Mouse (Mus musculus) MEL (cell line): ENCODE data around the gene Myo1e. TPM values are rescaled to one million over a fixed set of nuclear protein-coding genes. Genes with fewer than 3 reads are reported as not detected.

Source experiments
- DNase-seq: peaks from one replicate; pipeline ENCODE4 v3.0.0; 2011; ENCODE audit warnings: low read depth, low spot score
- H3K27ac ChIP-seq: 2 replicates; pipeline ENCODE4 v1.5.1; 2012; ENCODE audit warnings: low read depth, mild to moderate bottlenecking, control low read depth, low read length, moderate library complexity; ENCODE audit not compliant: control insufficient read depth
- H3K27me3 ChIP-seq, 2 experiments: fragments of 150-350 bp in 1 of 2; sonication (generic) in 1 of 2; 2 replicates each; pipeline ENCODE4 v1.6.1; 2012; ENCODE audit warnings: low read length in 2 of 2, mild to moderate bottlenecking in 2 of 2, improper control_type of control experiment in 1 of 2, moderate library complexity in 1 of 2; ENCODE audit not compliant: insufficient read depth in 2 of 2, control insufficient read depth in 1 of 2
- H3K36me3 ChIP-seq, 2 experiments: 2 replicates each; pipeline ENCODE4 v1.6.1; 2012 to 2014; ENCODE audit warnings: low read length in 2 of 2, improper control_type of control experiment in 1 of 2, inconsistent platforms in 1 of 2, mild to moderate bottlenecking in 1 of 2; ENCODE audit not compliant: insufficient read depth in 2 of 2, control insufficient read depth in 1 of 2
- H3K4me1 ChIP-seq, 2 experiments: fragments of 150-350 bp in 1 of 2; sonication (generic) in 1 of 2; 2 replicates each; pipeline ENCODE4 v1.6.1; 2012; ENCODE audit warnings: low read length in 2 of 2, improper control_type of control experiment in 1 of 2, mild to moderate bottlenecking in 1 of 2; ENCODE audit not compliant: insufficient read depth in 2 of 2, control insufficient read depth in 1 of 2
- H3K4me3 ChIP-seq, 2 experiments: fragments of 150-350 bp in 1 of 2; sonication (generic) in 1 of 2; 2 replicates each; pipeline ENCODE4 v1.5.1; 2012; ENCODE audit warnings: low read depth in 2 of 2, low read length in 2 of 2, mild to moderate bottlenecking in 2 of 2, moderate library complexity in 2 of 2, control low read depth in 1 of 2, improper control_type of control experiment in 1 of 2; ENCODE audit not compliant: control insufficient read depth in 1 of 2, insufficient read depth in 1 of 2
- H3K79me2 ChIP-seq: 2 replicates; pipeline ENCODE4 v1.6.1; 2012; ENCODE audit warnings: mild to moderate bottlenecking, low read length, moderate library complexity; ENCODE audit not compliant: control insufficient read depth, poor library complexity, insufficient read depth
- H3K9ac ChIP-seq: 2 replicates; pipeline ENCODE4 v1.6.1; 2012; ENCODE audit warnings: low read depth, mild to moderate bottlenecking, control low read depth, low read length, moderate library complexity; ENCODE audit not compliant: control insufficient read depth, poor library complexity, severe bottlenecking
- H3K9me3 ChIP-seq: fragments of 150-350 bp; sonication (generic); replicated peaks from 2 replicates; pipeline ENCODE4 v1.6.1; 2012; ENCODE audit warnings: mild to moderate bottlenecking, low read length, improper control_type of control experiment, moderate library complexity; ENCODE audit not compliant: insufficient read depth
- BHLHE40 ChIP-seq: IDR thresholded peaks from 2 replicates; pipeline ENCODE4 v1.6.1; 2012; ENCODE audit warnings: low read depth, mild to moderate bottlenecking, inconsistent platforms, low read length, improper control_type of control experiment, borderline replicate concordance
- CHD2 ChIP-seq: IDR thresholded peaks from 2 replicates; pipeline ENCODE4 v1.6.1; 2011; ENCODE audit warnings: low read length, improper control_type of control experiment
- CTCF ChIP-seq, 3 experiments: IDR thresholded peaks in 2 of 3; conservative IDR thresholded peaks in 1 of 3; 2 replicates each; pipeline ENCODE4 v1.5.1; 2011 to 2012; ENCODE audit warnings: low read length in 3 of 3, low read depth in 2 of 3, mild to moderate bottlenecking in 2 of 3, improper control_type of control experiment in 1 of 3, inconsistent platforms in 1 of 3, mixed read lengths in 1 of 3, moderate library complexity in 1 of 3; ENCODE audit not compliant: control insufficient read depth in 1 of 3, insufficient read depth in 1 of 3, poor library complexity in 1 of 3, severe bottlenecking in 1 of 3
- ETS1 ChIP-seq: IDR thresholded peaks from 2 replicates; pipeline ENCODE4 v1.6.1; 2012; ENCODE audit warnings: low read depth, mild to moderate bottlenecking, inconsistent platforms, low read length, improper control_type of control experiment, moderate library complexity
- GABPA ChIP-seq: IDR thresholded peaks from 2 replicates; pipeline ENCODE4 v1.6.1; 2012; ENCODE audit warnings: low read depth, mild to moderate bottlenecking, inconsistent platforms, low read length, improper control_type of control experiment, moderate library complexity
- HCFC1 ChIP-seq: IDR thresholded peaks from 2 replicates; pipeline ENCODE4 v1.6.1; 2012; ENCODE audit warnings: low read depth, mild to moderate bottlenecking, inconsistent platforms, low read length, improper control_type of control experiment, moderate library complexity
- MAZ ChIP-seq: IDR thresholded peaks from 2 replicates; pipeline ENCODE4 v1.6.1; 2012; ENCODE audit warnings: low read depth, mild to moderate bottlenecking, inconsistent platforms, low read length, improper control_type of control experiment
- MXI1 ChIP-seq: IDR thresholded peaks from 2 replicates; pipeline ENCODE4 v1.6.1; 2011; ENCODE audit warnings: mild to moderate bottlenecking, low read depth, low read length, improper control_type of control experiment
- MYB ChIP-seq: IDR thresholded peaks from 2 replicates; pipeline ENCODE4 v1.6.1; 2011; ENCODE audit warnings: mild to moderate bottlenecking, low read depth, low read length, improper control_type of control experiment
- MYC ChIP-seq: IDR thresholded peaks from 2 replicates; pipeline ENCODE4 v1.6.1; 2011; ENCODE audit warnings: low read depth, mild to moderate bottlenecking, low read length, improper control_type of control experiment, moderate library complexity
- NRF1 ChIP-seq: IDR thresholded peaks from 2 replicates; pipeline ENCODE4 v1.6.1; 2014; ENCODE audit warnings: low read depth, mild to moderate bottlenecking, inconsistent platforms, low read length, improper control_type of control experiment, moderate library complexity; ENCODE audit not compliant: poor library complexity, insufficient read depth, severe bottlenecking
- POLR2A ChIP-seq, 2 experiments: IDR thresholded peaks; 2 replicates each; pipeline ENCODE4 v1.6.1; 2011 to 2012; ENCODE audit warnings: low read length in 2 of 2, mild to moderate bottlenecking in 2 of 2, control low read depth in 1 of 2, improper control_type of control experiment in 1 of 2, low read depth in 1 of 2, moderate library complexity in 1 of 2; ENCODE audit not compliant: control insufficient read depth in 1 of 2, insufficient read depth in 1 of 2, poor library complexity in 1 of 2
- POLR2AphosphoS5 ChIP-seq: IDR thresholded peaks from 2 replicates; pipeline ENCODE4 v1.6.1; 2012; ENCODE audit warnings: low read depth, borderline replicate concordance, mild to moderate bottlenecking, inconsistent platforms, low read length, moderate library complexity, mixed read lengths
- RAD21 ChIP-seq: IDR thresholded peaks from 2 replicates; pipeline ENCODE4 v1.6.1; 2011; ENCODE audit warnings: mild to moderate bottlenecking, low read depth, low read length, improper control_type of control experiment
- RCOR1 ChIP-seq: IDR thresholded peaks from 2 replicates; pipeline ENCODE4 v1.6.1; 2012; ENCODE audit warnings: low read depth, mild to moderate bottlenecking, inconsistent platforms, low read length, improper control_type of control experiment
- SIN3A ChIP-seq: IDR thresholded peaks from 2 replicates; pipeline ENCODE4 v1.6.1; 2012; ENCODE audit warnings: low read length, improper control_type of control experiment, inconsistent platforms
- TAL1 ChIP-seq: IDR thresholded peaks from 2 replicates; pipeline ENCODE4 v1.6.1; 2012; ENCODE audit warnings: mild to moderate bottlenecking, inconsistent platforms, low read length, moderate library complexity, mixed read lengths
- TBP ChIP-seq: IDR thresholded peaks from 2 replicates; pipeline ENCODE4 v1.8.0; 2011; ENCODE audit warnings: low read depth, low read length, improper control_type of control experiment
- TCF12 ChIP-seq: IDR thresholded peaks from 2 replicates; pipeline ENCODE4 v1.6.1; 2014; ENCODE audit warnings: low read depth, mild to moderate bottlenecking, inconsistent platforms, low read length, improper control_type of control experiment, moderate library complexity
- polyA plus RNA-seq, 2 experiments: library from polyadenylated mRNA; stranded (reverse) in 1 of 2; unstranded in 1 of 2; fragments of >175 nt in 1 of 2; fragments of >200 nt in 1 of 2; gene quantifications; 2 replicates each; pipeline versions ENCODE4 v1.2.1 to v1.2.4; 2012; ENCODE audit warnings: low replicate concordance in 2 of 2, low read depth in 1 of 2; ENCODE audit not compliant: insufficient read length in 2 of 2, insufficient read depth in 1 of 2, missing spikeins in 1 of 2
- total RNA-seq: library from RNA; depleted of rRNA; stranded (reverse); fragments of 300-350 nt; gene quantifications from 2 replicates; pipeline ENCODE4 v1.2.3, GENCODE M21; 2012

Gene Myo1e
- total and polyA plus RNA-seq, 3 experiments, result 4.9 to 7.8 TPM; not detected in 1

DNA sequence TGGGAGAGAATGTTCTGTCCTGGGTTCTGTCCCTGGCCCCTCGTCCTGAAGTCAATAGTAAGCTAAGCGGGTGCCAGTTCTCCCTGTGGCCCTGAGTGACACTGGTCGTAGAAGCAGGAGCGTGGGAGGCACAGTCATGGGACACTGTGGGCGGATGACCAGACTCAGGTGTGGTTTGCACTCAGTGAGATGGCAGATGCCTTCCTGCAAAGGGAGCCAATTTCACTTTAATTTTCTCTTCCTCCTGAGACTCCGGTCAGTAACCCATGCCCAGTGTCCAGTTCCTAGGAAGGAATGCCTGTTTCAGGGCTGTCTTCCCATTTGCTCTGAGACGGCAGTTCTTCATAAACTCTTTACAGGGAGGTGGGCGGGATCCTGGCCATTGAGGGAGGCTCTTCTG lies 36.1 kb downstream of the Myo1e start:
- no peaks in the 10 kb centered on the region for H3K4me1 ChIP-seq
- H3K27me3 ChIP-seq, result peaks cover 0 to 4% of the 10 kb centered on the region in 2 experiments; a peak in 2 of 4 replicates
- H3K9me3 ChIP-seq, result no peaks in the 10 kb centered on the region
- no peak for TF ChIP-seq MXI1
- no peak for TF ChIP-seq POLR2AphosphoS5
- no peak for TF ChIP-seq CHD2
- no peak for TF ChIP-seq HCFC1
- no peaks in the 10 kb centered on the region for H3K79me2 ChIP-seq
- H3K9ac ChIP-seq, result no peak overlapping the region
- DNase-seq, result no peak
- H3K27ac ChIP-seq, result no peak overlapping the region
- no peaks in the 10 kb centered on the region for H3K36me3 ChIP-seq
- no peak overlapping the region for H3K4me3 ChIP-seq

DNA sequence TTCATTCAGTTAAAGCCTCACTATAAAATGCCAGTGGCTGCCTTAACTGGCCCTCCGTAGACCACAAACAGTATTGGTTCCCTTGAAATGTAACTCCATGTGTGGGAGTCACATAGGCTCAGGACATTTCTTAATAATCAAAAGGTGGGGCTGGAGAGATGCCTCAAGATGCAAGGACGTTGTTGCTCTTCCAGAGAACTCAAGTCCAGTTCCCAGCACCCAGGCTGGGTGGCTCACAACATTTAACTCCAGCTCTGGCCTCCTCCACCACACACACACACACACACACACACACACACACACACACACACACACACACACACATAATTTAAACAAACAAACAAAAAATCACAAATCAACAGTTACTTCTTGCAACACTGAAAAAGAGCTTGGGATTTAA lies 36.6 kb downstream of the Myo1e start:
- H3K27ac ChIP-seq, result no peak overlapping the region
- H3K9me3 ChIP-seq, result no peaks in the 10 kb centered on the region
- H3K79me2 ChIP-seq, result no peaks in the 10 kb centered on the region
- no peaks in the 10 kb centered on the region for H3K4me1 ChIP-seq
- H3K9ac ChIP-seq, result no peak overlapping the region
- DNase-seq, result no peak
- H3K36me3 ChIP-seq, result no peaks in the 10 kb centered on the region
- peaks cover 0 to 4% of the 10 kb centered on the region in 2 experiments; a peak in 2 of 4 replicates for H3K27me3 ChIP-seq
- H3K4me3 ChIP-seq, result no peak overlapping the region
- TF ChIP-seq POLR2A (IDR thresholded peaks at IDR 0.05; ENCODE audit: control insufficient read depth in 1 of 2, insufficient read depth in 1 of 2, low read depth in 1 of 2, low read length in 2 of 2, poor library complexity in 1 of 2) (no peak), RAD21 (no peak), NRF1 (no peak), HCFC1 (no peak), MYC (no peak), SIN3A (no peak), MXI1 (no peak), TCF12 (no peak), ETS1 (no peak), TBP (no peak), GABPA (no peak), TAL1 (no peak), CHD2 (no peak), MAZ (no peak), MYB (no peak), CTCF (IDR thresholded peaks at IDR 0.05 in 2 of 3, conservative IDR thresholded peaks at IDR 0.05 in 1 of 3; ENCODE audit: control insufficient read depth in 1 of 3, insufficient read depth in 1 of 3, low read depth in 2 of 3, low read length in 3 of 3, poor library complexity in 1 of 3, severe bottlenecking in 1 of 3) (no peak), BHLHE40 (no peak), RCOR1 (no peak)
